Mouse (Mus musculus): ENCODE results near the gene Tlk1.
"Not testable (repeated sequence)": the region's sequence is repeated elsewhere in the genome, so short reads cannot be mapped to it uniquely, and the experiment has no call there.

The Tlk1 gene

GRCm38 (mm10) chr2:70833261-70833660 is 7.7 kb upstream of the Tlk1 start:
- DNase-seq (ENCODE audit: low spot score in 2 of 2), result no peak

DNA sequence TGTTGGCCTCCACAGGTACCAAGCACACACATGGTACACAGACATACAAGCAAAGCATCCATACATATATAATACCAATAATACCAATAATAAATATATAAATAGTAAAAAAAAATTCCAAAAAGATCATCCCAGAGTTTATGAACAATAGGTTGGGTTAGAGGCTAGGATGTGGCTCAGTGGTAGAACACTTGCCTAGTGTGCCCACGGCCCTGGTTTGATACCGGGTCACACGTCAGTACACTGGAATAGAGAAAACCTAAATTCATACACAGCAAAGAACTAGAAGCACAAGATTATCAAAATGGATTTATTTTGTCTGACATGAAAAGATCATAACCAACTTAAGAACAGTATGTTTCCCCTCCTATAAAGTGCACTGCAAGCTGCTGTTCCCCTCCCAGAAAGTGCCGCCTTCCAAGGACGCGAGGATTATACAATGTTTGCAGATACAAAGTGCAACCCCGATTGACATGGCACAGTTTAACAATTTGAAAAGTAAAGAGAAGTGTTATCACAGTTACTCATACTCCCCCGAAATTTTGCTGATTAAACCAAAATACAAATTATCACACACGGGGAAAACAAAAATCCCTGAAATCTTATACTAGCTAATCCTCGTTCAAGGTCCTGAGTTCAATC is 6.3 kb upstream of the Tlk1 start:
- DNase-seq (ENCODE audit: low spot score in 2 of 2), result no peak

DNA sequence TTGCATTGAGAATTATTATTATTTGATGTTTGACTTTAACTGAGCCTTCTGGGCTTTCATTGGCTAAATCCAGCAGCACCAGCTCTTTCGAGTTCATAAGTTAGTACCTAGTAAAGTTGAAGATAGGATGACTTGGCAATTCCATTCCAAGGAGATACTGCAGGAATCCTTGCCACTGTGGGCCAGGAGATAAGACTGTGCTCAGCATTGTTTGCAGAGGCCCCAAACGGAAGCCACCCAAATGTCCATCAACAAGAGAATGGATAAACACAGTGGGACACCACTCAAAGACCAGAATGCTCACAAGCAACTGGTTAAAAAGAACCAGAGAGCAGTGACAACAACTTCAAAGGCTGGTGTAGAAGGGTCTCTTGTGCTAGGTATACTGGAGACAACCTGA is 5.2 kb upstream of the Tlk1 start:
- DNase-seq (ENCODE audit: low spot score in 2 of 2), result no peak

DNA sequence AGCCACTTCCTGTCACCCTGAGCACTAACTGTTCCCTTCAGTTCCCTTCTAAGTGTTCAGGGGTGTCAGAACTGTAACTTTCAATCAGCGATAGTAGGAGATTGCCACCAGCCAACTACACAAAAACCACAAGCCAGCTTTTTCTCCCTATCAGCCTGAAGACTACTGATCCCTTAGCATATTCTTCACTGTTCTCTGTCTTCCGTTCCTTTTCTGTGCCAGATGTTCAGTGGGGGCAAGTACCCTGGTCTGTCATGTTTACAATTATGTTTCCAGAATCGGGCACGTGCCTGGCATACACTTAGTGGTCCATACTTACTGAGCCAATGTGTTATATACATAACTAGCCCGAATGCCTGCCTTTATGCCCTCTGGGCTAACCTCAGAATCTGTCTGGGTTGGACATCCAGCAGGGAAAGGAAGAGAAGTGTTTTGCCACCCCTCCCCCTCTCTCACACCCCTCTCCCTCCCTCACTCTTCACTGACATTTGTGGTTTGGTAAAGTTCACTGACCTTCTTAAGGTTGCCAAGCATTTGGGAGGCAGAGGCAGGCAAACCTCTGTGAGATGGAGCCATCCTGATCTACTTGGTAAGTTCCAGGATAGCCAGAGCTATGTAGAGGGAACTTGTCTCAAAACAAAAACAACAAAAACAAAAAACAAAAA is 4.5 kb upstream of the Tlk1 start:
- no peak for DNase-seq (ENCODE audit: low spot score in 2 of 2)

DNA sequence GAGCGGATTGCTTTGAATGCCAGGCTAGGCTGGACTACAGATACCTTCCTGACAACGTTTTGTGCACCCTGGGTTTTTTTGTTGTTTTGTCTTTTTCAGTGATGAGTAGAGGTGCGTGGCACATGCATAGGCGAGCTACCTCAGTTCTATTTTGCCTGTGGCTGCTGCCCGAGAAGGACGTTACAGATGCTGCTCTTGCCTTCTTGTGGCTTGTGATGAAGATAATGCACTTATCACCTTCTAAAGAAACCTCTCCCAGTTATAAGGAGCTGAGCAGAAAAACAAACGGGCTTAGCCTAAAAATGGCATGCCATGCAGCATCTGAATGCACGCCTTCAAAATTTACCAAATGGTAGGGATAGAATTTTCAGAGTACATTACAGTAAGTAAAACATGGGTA is 2.3 kb upstream of the Tlk1 start:
- DNase-seq (ENCODE audit: low spot score in 2 of 2), result no peak

GRCm38 (mm10) chr2:70826436-70827230 is 1.1 kb upstream of the Tlk1 start:
- DNase-seq (ENCODE audit: low spot score in 2 of 2), result no peak

DNA sequence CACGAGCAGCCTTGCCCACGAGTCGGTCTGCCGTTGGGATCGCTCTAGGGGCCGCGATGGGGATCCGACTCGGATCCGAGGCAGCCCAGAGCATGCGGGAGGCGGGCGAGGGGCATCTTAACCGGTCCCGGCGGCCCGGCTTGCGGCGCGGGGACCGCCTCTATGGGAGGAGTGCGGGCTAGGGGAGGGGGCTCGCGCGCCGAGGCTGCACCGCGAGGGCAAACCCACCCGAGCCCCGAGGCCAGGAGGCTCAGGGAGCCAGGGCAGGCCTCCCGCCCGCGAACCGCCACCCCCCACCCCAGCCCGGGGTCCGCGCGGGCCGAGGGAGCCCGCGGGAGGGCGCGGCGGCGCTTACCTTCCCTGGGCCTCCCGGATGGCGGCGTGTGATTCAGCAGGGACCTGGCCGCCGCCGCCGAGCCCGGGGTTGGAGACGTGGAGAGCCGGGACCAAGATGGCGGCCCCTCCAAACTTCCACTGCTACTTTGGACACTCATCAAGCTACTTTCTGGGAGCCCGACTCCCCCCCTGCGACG is 624 bp downstream of the Tlk1 start:
- DNase-seq (ENCODE audit: low spot score in 2 of 2), result peak; percentile 56 to 73

- DNase-seq (ENCODE audit: low spot score in 2 of 2), result no peak
Measured at GRCm38 (mm10) chr2:70823926-70824800, 1.4 kb downstream of the Tlk1 start.

DNA sequence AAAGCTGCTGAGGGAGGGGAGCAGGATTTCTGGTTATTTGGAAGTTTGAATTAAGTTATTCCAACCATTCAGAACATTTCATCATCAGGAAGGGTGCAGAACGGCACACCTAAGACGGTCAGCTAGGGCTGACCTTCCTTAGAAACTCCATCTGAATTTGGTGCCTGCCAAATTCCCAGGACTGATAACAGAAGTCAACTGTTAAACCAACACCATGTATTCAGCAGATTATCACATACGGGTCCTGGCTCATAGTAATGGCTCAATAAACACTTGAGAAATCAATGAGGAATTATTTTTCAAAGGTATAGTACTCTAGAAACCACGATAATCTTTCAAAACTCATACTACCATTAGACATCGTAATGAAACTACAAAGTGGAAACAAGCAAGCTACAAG is 2.1 kb downstream of the Tlk1 start:
- DNase-seq (ENCODE audit: low spot score in 2 of 2), result no peak

GRCm38 (mm10) chr2:70816939-70817338 is 8.6 kb downstream of the Tlk1 start:
- DNase-seq (ENCODE audit: low spot score in 2 of 2), result no peak

DNA sequence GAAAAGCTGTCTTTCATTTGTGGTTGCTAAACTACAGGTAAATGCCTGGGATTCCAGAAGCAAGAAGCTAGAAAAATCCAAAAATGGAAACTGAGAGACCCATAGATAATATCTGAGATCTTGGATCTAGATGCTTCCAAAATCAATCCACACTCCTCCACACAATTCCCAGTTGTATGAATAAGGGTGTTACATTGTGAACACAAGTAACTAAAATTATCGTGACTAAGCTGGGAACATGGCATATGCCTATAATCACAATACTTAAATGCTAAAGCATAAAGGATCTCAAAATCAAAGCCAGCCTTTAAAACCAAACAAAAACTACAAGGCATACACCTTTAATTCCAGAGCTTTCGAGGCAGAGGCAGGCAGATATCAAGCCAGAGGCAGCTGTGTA is 9.5 kb downstream of the Tlk1 start:
- no peak for DNase-seq (ENCODE audit: low spot score in 2 of 2)

DNA sequence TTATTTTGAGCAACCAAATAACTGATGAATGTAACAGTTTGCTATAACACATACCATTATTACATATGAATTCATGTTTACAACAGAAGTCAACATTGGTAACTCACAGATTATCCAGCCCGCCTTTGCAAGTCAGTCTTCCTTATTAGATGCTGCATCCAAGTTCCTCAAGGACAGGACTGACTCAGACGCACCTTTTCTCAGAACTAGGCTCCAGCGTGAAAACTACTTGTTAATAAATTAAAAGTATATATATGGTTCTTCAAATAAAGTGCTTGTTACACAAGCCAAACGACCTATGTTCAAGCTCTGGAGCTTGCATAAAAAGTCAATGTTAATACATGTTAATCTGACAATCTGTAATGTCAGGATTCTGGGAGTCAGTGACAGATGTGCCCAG is 11.9 kb downstream of the Tlk1 start:
- no peak for DNase-seq (ENCODE audit: low spot score in 2 of 2)

GRCm38 (mm10) chr2:70811476-70811875 is 14.1 kb downstream of the Tlk1 start:
- no peak for DNase-seq (ENCODE audit: low spot score in 2 of 2)

DNA sequence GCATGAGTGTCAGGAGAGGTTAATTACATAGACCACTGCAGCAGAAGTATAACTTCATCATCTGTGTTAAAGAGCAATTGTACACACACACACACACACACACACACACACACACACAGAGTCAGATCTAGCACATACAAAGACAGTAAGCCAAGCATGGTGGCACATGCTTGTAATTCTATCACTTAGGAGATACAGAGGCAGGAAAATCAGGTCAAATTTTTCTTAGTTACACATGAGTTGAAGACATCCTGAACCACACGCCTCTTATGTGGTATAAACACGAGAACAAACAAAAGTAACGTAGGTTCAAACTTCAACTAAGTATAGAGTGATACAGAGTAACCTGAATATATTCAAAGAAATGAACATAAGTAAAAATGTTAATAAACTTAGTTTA is 15.6 kb downstream of the Tlk1 start:
- DNase-seq (ENCODE audit: low spot score in 2 of 2), result no peak

DNA sequence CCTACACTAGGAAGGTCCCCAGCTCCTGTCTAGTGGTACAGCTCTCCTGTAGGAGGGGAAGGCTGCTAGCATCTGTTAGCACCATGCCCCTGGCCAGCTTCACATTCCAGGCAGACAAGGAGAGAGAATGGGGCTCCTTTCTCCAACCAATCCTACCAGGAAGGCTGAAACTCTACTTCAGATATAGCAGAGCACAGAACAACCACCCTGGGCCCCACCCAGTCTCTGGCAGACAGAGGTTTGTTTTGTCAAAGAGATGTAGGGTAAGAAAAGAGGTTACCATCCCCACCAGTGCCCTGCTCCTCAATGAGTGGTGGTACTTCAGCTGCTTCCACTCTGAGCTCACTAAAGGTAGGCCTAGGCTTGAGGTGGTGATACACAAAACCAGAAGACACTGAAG is 16.8 kb downstream of the Tlk1 start:
- no peak for DNase-seq (ENCODE audit: low spot score in 2 of 2)

DNA sequence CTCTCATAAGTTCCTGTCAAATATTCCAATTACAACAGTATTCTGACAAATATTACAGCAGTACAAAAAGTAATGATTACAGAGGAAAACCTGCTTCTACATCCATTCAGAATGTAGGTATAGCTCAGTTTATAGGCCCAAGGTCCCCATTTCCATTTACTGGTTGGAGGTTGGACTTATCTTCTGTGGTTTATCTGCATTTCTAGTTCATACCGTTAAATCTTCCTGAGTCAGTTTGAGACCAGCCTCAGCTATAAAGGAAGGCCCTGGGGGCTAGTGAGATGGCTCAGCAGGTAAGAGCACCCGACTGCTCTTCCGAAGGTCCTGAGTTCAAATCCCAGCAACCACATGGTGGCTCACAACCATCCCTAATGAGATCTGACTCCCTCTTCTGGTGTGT is 17.9 kb downstream of the Tlk1 start:
- DNase-seq (ENCODE audit: low spot score in 2 of 2), result not testable (repeated sequence)

GRCm38 (mm10) chr2:70806020-70806419 is 19.5 kb downstream of the Tlk1 start:
- DNase-seq (ENCODE audit: low spot score in 2 of 2), result no peak

DNA sequence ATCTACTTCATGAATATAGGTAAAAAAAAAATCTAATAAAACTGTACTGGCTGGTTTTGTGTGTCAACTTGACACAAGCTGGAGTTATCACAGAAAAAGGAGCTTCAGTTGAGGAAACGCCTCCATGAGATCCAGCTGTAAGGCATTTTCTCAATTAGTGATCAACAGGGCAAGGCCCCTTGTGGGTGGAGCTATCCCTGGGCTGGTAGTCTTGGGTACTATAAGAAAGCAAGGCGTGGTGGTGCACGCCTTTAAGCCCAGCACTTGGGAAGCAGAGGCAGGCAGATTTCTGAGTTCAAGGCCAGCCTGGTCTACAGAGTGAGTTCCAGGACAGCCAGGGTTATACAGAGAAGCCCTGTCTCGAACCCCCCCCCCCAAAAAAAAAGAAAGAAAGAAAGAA is 21.8 kb downstream of the Tlk1 start:
- DNase-seq (ENCODE audit: low spot score in 2 of 2), result not testable (repeated sequence)

DNA sequence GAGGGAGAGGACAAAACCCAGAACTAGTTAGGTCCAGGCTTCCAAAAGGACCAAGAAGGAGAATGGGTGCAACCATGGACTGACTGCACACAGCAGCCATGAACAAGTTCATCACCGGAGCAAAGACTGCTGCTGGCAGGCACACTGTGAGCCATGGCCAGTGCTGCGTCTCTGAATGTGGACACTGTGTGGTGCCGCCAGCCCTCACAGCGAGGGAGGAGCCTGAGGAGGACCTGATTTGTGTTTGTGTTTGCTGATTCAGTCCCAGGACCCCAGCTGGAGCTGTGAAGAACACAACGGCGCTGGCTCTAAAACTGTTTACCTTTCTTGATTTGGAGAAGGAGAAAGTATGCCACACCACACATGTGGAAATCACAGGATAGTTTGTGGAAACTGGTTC is 22.9 kb downstream of the Tlk1 start:
- DNase-seq (ENCODE audit: low spot score in 2 of 2), result no peak

DNA sequence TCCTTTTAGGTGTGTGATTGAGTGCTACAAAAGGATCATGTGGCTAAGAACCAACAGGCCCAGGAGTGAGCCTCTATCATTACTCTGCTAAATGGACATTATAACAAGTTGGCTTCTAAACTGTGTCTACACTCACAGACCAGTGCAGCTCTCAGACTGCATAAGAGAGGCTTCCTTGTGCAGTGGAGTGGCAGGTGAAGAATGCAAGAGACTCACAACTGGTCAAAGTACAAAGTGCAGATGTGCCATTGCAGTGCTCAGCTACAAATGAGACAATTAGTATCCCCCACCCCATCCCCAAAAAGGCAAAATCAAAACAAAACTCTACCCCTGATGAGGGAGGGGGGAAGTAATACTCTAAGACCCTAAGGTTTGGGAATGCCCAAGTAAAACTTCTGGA is 24.0 kb downstream of the Tlk1 start:
- DNase-seq (ENCODE audit: low spot score in 2 of 2), result no peak

- DNase-seq (ENCODE audit: low spot score in 2 of 2), result no peak
Measured at GRCm38 (mm10) chr2:70800396-70800795, 25.1 kb downstream of the Tlk1 start.

DNA sequence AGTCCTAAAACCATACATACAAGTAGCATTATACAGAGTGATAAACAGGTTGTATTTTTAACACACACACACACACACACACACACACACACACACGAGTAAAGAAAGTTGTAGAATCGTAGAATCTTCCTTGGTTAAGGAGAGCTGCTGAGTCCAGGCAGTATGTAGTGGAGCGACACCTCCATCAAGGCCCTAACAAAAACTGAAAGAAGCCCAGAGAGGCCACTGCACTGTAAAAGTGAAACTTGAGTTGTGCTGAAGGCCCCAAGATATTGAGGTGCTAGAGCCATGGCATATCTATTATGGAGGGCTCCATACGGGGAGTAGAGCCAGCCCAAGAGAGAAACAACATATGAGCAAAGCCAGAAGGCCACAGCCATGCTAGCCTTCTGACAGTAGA is 32.3 kb downstream of the Tlk1 start:
- DNase-seq (ENCODE audit: low spot score in 2 of 2), result no peak
